Mouse (Mus musculus): Measurements from ENCODE around the gene Rnase2b.
A peak's percentile ranks its signal among the peaks of the same experiment; 100 is the strongest.

The Rnase2b gene

DNA sequence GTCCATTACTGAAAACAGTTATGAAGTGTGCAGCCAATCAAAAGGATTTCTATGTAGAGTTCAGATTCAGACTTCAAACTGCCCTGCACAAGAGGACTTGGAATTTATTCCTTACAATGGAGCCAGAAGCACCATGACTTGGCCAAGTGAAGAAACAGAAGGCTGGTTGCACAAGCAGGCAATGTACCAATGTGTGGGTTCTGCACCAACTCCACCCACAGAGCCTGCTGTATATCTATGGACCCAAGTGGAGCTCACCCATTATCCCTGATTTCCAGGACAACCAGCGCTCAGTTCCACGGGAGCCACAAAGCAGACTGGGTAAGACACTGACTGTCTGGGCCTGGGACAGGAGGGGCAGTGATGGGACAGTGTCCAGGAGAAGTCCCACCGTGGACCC, at the start of gene Rnase2b:
TSS of gene Rnase2b (plus strand) at position 285 of the 400 bp plus-strand sequence.
- peak in 1 of 2 experiments; percentile 16 for DNase-seq (ENCODE audit: low spot score in 2 of 2)

DNA sequence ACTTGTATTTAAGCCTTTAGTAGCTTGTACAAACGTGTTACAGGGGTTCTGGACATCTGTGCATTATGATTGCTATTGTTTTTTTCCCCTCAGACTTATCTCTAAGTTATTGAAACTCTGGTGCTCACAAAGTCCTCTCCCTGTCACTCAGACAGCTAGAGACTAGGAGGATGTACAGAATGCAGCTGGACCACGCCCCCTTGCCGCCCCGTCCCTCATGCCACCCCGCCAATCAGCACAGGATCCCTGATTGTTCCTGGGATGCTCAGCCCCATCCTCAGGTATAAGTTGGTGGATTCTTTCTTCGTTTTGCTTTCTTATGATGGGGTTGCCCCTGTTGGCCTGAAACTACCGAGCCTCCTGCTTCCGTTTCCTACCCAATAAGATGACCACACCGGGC, 48.6 kb upstream of the Rnase2b start:
- no peak for DNase-seq (ENCODE audit: low spot score in 2 of 2)

DNA sequence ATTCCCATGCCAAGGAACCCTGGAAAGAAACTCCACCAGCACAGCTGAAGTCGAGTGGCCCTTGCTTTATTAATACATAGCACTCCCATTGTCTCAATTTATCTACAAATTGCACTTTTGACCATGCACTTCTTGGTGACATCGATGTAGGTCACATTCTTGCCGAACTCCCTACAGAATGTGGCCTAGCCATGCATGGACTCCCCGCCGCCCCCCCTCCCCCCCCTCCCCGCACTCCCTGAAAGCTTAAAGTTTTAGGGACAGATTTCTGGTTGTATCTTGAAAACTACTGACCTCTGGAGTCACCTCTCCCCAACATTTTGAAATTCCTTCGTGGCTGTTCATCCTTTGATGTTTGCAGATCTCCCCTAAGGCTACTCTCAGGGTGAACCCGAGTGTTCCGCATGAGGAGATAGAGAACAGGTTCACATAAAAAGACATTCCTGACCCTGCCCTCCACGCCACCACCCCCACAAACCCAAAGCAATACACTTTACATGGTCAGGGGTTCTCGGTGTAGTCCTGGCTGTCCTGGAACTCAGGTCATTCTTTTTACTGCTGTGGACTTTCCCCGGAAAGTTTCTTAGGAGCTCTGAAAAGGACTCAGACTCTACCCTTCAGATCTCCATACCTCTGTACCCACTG, 48.0 kb upstream of the Rnase2b start, which contains the start of gene Eddm3b:
TSS of gene Eddm3b (plus strand) at position 511 of the 645 bp plus-strand sequence.
- no peak for DNase-seq (ENCODE audit: low spot score in 2 of 2)

DNA sequence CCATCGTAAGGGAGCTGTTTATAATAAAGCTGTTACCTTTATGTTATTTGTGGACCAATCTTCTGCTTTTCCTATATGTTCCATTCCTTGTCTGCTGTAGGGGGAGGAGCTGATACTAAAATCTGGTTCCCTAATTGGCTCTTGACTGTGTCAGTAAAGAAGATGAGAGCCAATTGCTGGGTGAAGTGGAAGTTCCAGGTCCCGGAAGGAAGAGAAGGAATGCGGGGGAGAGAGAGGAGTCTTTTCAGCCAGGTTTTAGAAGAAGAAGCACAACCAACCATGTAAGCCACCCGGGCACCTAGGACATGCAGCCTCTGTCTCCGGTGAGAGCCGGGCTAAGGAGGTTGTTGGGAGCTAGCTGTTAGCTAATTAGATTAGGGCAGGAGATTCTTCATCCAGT, 36.4 kb upstream of the Rnase2b start:
- no peak for DNase-seq (ENCODE audit: low spot score in 2 of 2)

DNA sequence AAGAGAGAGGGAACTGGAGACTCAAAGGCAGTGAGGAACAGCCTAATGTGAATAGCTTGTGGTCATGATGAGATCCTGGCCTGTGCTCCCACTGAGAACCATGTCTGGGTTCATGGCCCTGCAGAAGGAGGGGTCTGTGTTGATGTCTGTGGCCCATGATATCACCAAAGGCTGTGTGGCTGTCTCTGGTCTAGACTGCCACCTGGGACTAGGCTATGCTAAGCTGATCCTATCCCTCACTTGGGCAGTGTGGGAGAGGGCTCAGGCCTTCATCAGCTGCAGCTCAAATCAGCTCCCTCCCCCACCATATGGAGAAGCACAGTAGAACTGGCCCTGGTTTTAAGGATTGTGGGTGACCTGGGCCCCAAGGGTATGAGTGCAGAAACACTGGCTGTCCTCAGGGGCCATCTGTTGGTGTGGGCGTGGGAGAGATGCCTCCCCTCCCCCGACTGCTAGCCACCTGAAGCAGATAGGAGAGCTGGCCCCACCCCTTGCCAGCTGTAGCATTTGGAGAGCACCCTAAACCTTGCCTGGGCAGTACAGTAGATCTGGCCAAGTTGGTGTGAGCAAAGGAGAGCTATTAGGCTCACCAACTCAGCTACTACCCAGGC, 34.3 kb upstream of the Rnase2b start:
- DNase-seq (ENCODE audit: low spot score in 2 of 2): no peak

DNA sequence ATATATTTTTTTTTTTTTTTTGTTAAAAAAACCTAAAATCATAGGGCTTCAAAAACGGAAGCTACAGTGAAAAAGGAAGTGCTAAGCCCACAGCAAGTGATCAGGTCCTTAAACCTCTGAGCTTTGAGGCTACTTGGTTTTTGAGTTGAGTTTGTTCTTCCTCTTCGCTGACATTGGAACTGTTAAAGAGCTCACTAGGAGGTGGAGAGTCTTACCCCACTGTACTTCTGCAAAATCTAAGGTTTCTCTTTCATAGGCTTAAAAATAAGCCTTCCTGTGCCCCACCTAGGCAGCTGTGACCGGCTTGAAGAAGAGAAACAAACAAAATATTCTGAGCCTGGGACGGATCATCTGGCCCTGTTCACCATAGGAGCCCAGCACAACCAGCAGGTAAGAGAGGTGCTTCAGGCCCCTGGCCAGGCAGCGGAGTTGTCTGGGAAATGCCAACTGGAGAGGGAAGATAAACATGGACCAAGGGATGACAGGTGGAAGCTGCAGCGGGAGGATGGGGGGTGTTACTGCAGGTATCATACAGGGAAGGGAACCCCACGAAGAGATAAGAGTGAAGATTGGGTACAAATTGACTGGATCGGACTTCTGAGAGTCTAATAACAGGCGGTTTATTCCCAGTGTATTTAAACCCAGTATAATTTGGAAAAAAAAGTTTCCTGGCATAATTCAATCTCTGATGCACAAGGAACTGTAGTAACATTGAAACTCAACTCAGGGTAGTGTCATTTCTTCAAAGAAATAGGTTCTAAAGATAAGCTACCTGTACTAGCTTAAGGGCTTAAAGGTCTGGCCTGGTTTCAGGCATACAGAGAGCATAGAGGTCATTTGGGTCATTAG, 33.1 kb upstream of the Rnase2b start:
- DNase-seq (ENCODE audit: low spot score in 2 of 2): no peak

DNA sequence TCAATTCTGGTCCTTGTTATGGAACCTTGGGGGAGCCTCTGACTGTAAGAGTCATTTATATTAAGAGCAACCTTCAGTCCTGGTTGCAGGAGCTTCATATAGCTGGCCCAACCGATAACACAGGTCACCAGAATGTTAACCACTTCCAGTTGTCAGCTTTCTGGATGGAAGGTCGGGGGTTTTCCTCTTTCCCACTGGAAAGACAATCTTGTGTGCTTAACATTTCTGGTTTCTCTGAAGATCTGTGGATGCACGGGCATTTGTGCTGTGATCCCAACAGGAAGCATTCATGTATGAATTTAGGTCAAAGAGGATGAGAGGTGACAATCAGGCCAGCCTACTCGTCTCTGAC, 32.5 kb upstream of the Rnase2b start:
- no peak for DNase-seq (ENCODE audit: low spot score in 2 of 2)

DNA sequence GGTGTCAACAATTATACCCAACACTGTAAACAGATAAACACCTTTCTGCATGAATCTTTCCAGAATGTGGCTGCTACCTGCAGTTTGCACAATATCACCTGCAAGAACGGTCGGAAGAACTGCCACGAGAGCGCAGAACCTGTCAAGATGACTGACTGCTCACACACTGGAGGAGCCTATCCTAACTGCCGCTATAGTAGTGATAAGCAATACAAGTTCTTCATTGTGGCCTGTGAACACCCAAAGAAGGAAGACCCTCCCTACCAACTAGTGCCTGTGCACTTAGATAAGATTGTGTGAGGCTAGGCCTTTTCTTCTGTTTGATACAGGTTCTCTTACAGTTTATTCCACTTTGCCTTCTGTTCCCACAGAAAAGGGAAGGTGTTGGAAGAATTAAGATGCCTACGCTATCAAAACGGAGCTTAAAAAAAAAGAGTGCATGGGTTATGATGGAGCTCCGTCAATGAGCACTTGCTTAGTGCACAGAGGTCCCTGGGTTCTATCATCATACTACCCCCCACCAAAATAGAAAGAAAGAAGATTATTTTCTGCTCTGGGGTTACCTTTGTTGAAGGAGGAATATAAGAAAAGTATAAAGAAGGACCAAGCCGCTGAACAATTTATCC, 31.6 kb upstream of the Rnase2b start:
- no peak for DNase-seq (ENCODE audit: low spot score in 2 of 2)

DNA sequence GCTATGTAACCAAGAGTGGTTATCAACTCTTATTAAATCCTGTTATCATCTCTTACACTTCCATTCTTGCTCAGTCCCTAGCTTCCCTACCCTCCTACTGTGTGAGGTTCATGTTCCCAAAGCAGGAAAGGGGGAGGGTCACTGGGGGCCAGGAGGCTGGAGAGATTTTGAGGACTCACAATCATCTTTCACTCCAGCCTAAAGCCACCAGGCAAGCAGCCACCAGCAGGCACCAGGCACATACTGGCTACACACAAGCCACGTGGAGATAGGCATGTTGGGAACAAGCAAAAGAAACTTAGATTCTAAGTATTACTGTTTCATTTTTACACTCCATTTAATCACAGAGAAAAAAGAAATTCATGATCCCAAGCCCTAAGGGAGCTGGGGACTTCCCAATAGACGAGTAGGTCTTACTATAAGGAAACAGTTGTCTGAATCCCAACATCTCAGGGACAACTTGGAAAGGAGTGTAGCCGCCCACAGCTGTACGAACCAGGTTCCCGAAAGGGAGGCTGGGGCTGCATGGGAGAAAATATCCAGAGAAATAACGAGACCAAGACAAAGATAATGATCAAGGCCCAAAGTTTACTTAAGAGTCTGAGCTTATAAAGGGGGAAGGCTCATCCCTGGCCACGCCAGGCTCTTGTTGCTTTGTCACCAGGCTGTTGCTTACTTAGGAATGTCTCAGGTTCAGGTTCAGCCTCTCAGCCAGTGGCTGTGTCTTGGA, 30.8 kb upstream of the Rnase2b start:
- no peak for DNase-seq (ENCODE audit: low spot score in 2 of 2)

DNA sequence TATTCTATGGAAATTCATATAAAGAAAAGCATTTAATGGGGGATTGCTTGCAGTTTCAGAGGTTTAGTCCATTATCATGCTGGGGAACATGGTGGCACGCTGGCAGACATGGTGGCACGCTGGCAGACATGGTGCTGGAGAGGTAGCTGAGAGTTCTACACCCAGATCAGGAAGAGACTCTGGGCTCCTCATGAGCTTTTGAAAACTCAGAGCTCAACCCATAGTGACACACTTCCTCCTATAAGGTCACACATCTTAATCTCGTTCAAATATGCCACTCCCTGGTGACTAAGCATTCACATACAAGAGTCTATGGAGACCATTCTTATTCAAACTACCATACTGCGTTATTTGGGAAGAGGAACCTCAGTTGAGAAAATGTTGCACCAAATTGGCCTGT, 29.7 kb upstream of the Rnase2b start:
- DNase-seq (ENCODE audit: low spot score in 2 of 2): no peak

DNA sequence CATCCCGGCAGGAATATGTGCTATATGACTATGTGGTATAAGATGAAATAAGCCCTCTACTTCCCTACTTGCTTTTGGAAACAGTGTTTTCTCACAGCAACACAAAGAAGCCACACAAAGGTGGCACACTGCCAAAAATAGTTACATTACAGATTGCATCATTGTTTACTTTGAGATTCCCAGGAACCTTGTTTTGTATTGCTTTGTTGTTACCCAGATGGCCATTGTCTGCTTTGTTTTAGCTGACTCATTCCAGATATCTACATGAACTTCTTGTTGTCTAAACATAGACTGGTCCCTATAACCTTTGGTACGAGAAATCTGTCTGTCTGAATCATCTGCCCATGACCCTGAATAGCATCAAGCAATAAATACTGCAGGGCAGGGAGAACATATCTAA, 21.7 kb upstream of the Rnase2b start:
- no peak for DNase-seq (ENCODE audit: low spot score in 2 of 2)

DNA sequence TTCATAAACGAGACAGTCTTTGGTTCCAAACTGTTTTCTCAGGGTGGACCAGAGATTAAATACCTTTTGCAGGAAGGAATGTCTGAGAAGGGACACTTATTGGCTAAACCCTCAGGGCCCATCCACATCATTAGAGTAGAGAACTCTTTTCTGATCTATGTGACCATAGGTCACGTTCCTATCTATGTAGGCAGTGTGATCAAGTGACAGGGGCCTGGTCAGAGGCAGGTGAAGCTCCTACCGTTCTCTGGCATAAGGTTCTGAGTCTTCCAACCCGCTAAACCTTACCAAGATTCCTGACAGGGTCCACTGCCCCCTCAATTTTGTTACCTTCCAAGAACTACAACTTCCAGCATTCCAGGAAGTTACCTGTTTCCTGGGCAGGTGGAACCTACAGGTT, 19.9 kb upstream of the Rnase2b start:
- no peak for DNase-seq (ENCODE audit: low spot score in 2 of 2)

DNA sequence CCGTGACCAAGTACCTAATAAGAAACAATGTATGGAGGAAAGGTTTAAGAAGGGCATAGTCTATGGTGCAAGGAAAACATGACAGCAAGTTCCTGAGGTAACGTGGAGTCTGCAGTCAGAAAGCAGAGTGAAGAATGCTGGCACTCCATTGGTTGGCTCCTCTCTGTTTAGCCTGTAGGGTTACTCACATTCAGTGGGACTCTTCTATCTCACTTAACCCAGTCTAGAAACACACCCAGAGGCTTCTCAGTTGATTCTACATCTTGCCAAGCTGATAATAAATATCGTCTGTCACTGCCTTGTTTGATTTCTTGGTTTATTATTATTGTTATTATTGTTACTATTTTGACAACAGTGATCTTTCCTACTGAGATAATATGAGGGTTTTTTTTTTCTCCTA, 19.5 kb upstream of the Rnase2b start:
- DNase-seq (ENCODE audit: low spot score in 2 of 2): no peak

DNA sequence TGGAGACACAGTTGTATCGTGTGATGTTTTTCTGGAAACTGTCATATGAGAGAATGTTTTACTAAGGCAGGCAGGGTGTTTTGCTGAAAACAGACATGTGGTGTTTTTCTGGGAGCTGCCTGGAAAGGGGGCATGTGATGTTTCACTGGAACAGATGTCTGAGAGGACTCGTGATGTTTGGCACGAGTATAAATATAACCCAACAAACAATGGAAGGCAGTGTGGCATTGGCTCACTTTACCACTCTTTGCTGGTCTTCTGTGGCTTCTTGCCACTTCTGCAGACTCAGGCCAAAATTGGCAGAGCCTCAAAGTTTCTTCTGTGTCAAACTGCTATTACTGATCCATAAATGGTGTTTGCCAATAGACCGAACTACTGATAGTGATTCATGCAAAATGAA, 18.8 kb upstream of the Rnase2b start:
- DNase-seq (ENCODE audit: low spot score in 2 of 2): peak in 1 of 2 experiments; percentile 32

DNA sequence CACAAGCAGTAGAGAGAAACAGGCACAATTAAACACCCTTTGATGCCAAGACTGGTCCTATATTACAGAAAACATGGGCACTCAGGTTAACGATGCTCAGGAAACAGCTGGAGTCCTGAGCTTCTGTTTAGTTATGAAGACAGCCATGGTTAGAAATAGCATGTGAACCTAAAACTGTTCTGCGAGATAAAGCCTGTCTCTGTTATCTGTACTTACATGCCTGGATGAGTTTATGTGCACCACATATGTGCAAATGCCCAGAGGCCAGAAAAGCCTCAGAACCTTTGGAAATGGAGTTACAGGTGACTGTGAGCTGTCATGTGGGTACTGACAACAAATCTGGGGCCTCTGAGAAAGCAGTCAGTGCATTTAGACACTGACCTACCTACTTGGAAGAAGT, 18.1 kb upstream of the Rnase2b start:
- DNase-seq (ENCODE audit: low spot score in 2 of 2): no peak

DNA sequence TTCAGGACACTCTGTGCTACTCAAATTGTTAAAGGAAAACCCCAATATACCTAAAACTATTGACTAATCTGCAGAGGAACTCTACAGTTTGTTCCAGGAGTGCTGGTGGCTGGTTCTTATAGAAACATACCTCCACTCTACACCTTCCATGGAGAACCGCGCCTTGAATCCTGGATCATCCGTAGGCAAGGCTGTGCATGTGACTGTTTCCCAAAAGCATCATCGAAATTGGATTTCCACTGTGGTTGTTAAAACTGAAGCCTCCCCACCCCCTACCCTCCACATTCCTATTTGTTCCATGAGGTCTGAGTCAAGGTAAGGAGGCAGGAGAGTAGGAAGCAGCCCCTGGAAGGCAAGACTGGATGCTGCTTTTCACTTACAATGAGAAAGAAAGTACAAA, 17.6 kb upstream of the Rnase2b start:
- DNase-seq (ENCODE audit: low spot score in 2 of 2): no peak

DNA sequence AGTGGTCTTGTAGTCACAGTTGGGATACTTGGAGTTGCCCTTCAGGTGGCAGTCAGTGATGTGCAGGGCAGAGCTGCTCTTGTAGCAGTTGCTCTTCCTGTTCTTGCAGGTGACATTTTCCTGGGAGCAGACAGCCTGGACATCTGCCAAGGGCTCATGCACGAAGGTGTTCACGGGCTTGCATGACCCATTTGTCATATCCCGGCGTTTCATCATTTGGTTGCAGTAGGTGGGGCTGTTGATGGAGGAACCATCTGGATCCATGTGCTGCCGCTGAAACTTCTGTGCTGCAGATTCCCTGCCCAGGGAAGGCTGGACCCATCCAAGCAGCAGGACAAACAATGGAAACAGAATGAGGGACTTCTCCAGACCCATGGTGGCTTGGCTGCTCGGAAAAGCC, 16.5 kb upstream of the Rnase2b start:
- DNase-seq (ENCODE audit: low spot score in 2 of 2): no peak

DNA sequence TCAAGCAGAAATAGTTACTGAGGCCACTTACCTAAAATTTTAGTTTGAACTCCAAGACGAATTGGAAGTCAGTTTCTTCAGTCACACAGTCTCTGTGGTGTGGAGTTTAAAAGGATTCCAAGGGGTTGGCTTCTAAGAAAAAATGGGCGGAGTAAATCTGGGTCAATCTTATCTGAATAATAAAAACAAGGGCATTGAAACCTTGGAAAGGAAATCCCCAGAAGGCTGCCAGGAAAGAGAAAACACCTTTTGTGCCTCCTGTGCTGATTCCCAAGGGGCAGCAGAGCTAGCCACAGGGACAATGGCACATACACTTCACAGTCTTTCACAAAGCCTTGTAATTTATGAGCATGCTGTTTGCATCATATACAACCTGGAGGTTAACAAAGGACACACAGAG, 15.4 kb upstream of the Rnase2b start, which contains the start of gene Rnase1:
TSS of gene Rnase1 (minus strand) at position 101 of the 400 bp plus-strand sequence.
- DNase-seq (ENCODE audit: low spot score in 2 of 2): no peak

DNA sequence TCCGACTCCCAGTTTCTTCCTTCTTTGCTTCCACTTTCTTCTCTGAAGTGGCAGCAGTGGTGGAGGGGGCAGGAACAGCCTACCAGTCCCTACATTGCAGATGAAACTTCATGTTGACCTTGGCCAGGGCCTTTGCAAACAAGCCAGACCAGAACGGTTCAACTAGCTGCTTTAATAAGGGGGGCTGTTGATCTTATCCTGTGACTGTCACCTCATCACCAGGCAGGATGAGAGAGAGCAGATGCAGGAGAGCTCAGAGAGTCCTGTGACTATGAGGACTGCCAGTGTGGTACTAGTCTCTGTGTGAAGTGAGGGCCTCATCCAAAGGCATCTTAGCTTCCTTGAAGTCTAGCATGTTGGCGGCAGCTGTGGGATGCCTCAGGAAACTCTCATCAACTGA, 14.1 kb upstream of the Rnase2b start:
- DNase-seq (ENCODE audit: low spot score in 2 of 2): no peak

DNA sequence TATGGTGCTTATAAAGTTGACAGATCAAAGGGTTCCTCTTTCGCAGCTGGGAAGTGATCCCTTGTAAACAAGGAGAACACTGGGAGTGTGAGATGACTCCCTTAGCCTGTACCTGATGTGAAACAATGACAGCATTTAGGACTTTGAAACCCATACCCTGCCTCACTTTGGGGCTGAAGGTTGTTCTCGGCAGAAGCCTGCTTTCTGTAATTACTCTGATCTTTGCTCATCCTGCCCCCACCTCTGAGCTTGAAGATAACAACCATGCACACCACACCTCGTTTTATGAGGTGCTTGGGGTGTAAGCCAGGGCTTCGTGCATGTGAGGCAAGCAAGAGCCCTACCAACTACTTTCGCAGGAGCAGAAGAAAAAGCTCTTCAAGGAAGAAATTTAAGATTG, 12.9 kb upstream of the Rnase2b start:
- no peak for DNase-seq (ENCODE audit: low spot score in 2 of 2)

DNA sequence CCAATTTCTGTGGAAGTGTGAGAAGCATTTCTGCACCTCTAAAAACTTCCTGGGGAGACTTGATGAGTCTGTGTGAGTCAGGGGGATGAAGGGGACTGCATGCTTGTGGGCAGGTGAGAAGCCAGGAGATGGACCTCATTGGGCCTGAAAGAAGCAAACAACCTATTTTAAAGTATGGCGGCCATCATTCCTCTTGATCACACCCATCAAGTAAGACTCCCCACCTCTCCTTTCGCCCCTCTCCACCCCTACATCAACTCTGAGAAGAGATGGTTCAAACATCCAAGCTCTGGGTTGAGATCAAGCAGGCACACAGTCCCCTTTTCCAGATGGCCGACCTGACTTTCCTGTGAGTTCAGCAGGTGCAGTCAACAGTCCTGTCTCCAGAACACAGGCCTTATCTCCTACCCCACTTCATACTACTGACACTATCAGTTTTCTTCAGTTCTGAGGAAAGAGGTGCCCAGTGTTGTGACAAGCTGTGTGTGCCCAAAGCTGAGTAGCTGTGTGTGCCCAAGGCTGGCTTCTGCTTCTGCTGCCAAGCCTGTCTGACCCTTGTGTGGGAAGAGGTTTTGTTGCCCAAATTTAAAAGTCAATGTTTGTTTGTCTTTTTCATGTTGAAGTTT, 11.7 kb upstream of the Rnase2b start:
- DNase-seq (ENCODE audit: low spot score in 2 of 2): no peak

All from frontal cortex, postnatal 36 days (tissue).